Comparison of ENCODE assay signal across 8 mouse cellular contexts in the genomic region with DNA sequence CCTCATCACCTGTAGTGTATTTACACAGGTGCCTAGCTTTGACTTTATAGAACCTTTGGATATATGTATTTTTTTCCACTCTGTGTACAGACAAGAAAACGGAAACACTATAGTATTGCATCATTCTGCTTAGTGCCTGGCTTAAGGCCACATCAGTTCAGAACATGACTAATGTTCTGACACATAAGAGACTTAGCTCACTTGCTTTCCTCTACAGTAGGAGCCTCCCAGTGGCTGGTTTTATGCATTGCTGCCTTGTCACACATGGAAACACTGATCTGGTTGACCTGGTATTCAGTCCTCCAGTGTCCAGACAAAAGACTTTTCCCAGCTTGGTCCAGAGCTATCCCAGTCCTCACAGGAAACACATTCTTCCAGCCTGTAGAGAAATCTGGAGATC.
A peak's percentile ranks its signal among the peaks of the same experiment; 100 is the strongest.
DNase-seq lines count a peak whose midpoint lies in the region; ATAC-seq and TF ChIP-seq lines count a peak whose summit lies in the region.

No protein-coding gene starts in this region.

- no peaks in the 10 kb centered on the region for H3K79me2 ChIP-seq in myocyte (ENCODE audit: control insufficient read depth, insufficient read depth)

- H3K9ac ChIP-seq in forebrain, embryonic 14.5 days (ENCODE audit: low read length), result no peak overlapping the region
- no peak overlapping the region for H3K9ac ChIP-seq in forebrain, embryonic 15.5 days (replicated peaks)
- H3K9ac ChIP-seq in liver, embryonic 14.5 days (replicated peaks), result no peak overlapping the region
- H3K9ac ChIP-seq in liver, embryonic 12.5 days, result no peak overlapping the region
- H3K9ac ChIP-seq in kidney, embryonic 16.5 days (replicated peaks; ENCODE audit: low read length), result no peak overlapping the region

- H3K9me3 ChIP-seq in forebrain, embryonic 14.5 days (replicated peaks; ENCODE audit: control insufficient read depth, low read length), result no peaks in the 10 kb centered on the region
- no peaks in the 10 kb centered on the region for H3K9me3 ChIP-seq in forebrain, embryonic 15.5 days
- H3K9me3 ChIP-seq in liver, embryonic 14.5 days (ENCODE audit: control insufficient read depth, low read length), result no peaks in the 10 kb centered on the region
- no peaks in the 10 kb centered on the region for H3K9me3 ChIP-seq in liver, embryonic 12.5 days (replicated peaks)
- no peaks in the 10 kb centered on the region for H3K9me3 ChIP-seq in kidney, embryonic 16.5 days (ENCODE audit: low read length)

- TF ChIP-seq CTCF in liver, embryonic 14.5 days (IDR thresholded peaks at IDR 0.05; ENCODE audit: low read depth), result 0 out of 2 replicates have a peak, but pooled peaks have one; percentile 7
- TF ChIP-seq CTCF in brain, embryonic 14.5 days (IDR thresholded peaks at IDR 0.05; ENCODE audit: borderline replicate concordance, extremely low read depth, insufficient read depth, insufficient read length), result peak; percentile 40; the same call in 1 of the 2 replicates

- no peak for TF ChIP-seq EP300 in liver, embryonic 14.5 days (IDR thresholded peaks at IDR 0.05; ENCODE audit: low read depth)

- H3ac ChIP-seq in myocyte (ENCODE audit: control insufficient read depth, insufficient read length), result no peak overlapping the region

- H3K4me3 ChIP-seq in forebrain, embryonic 14.5 days (ENCODE audit: low read depth, low read length), result no peak overlapping the region
- no peak overlapping the region for H3K4me3 ChIP-seq in forebrain, embryonic 15.5 days
- no peak overlapping the region for H3K4me3 ChIP-seq in liver, embryonic 14.5 days (ENCODE audit: insufficient read depth in 1 of 2, low read depth in 2 of 2, low read length in 2 of 2)
- no peak overlapping the region for H3K4me3 ChIP-seq in liver, embryonic 12.5 days
- no peak overlapping the region for H3K4me3 ChIP-seq in myocyte
- H3K4me3 ChIP-seq in kidney, embryonic 16.5 days (ENCODE audit: low read length), result no peak overlapping the region

- H3K27me3 ChIP-seq in forebrain, embryonic 14.5 days (replicated peaks; ENCODE audit: control insufficient read depth, insufficient read depth, low read length), result no peaks in the 10 kb centered on the region
- H3K27me3 ChIP-seq in forebrain, embryonic 15.5 days, result no peaks in the 10 kb centered on the region
- no peaks in the 10 kb centered on the region for H3K27me3 ChIP-seq in liver, embryonic 14.5 days (ENCODE audit: control insufficient read depth, insufficient read depth, low read length)
- no peaks in the 10 kb centered on the region for H3K27me3 ChIP-seq in liver, embryonic 12.5 days (replicated peaks)
- H3K27me3 ChIP-seq in myocyte (ENCODE audit: control insufficient read depth, insufficient read depth, insufficient read length), result no peaks in the 10 kb centered on the region
- no peaks in the 10 kb centered on the region for H3K27me3 ChIP-seq in kidney, embryonic 16.5 days (ENCODE audit: insufficient read depth, low read length)

- TF ChIP-seq POLR2A in brain, embryonic 14.5 days (IDR thresholded peaks at IDR 0.05; ENCODE audit: borderline replicate concordance, extremely low read depth, insufficient read depth, insufficient read length, poor library complexity, severe bottlenecking), result no peak
- no peak for TF ChIP-seq POLR2A in myocyte (IDR thresholded peaks at IDR 0.05; ENCODE audit: insufficient read length, low read depth)

- peak; percentile 26 for DNase-seq in forebrain, embryonic 14.5 days (ENCODE audit: low spot score)
- no peak for DNase-seq in liver, embryonic 14.5 days (ENCODE audit: low read depth in 3 of 3, low spot score in 3 of 3)
- peak; percentile 46 for DNase-seq in brain, embryonic 14.5 days (ENCODE audit: low read depth)
- no peak for DNase-seq in c-Kit-positive CD71-positive TER-119-positive erythroid progenitor cells, embryonic 14.5 days (ENCODE audit: low spot score)

- H3K4me1 ChIP-seq in forebrain, embryonic 14.5 days (ENCODE audit: control insufficient read depth, insufficient read depth, low read length), result no peaks in the 10 kb centered on the region
- no peaks in the 10 kb centered on the region for H3K4me1 ChIP-seq in forebrain, embryonic 15.5 days
- H3K4me1 ChIP-seq in liver, embryonic 14.5 days (replicated peaks; ENCODE audit: control insufficient read depth in 2 of 2, insufficient read depth in 2 of 2, low read length in 1 of 2), result no peaks in the 10 kb centered on the region
- no peaks in the 10 kb centered on the region for H3K4me1 ChIP-seq in liver, embryonic 12.5 days
- H3K4me1 ChIP-seq in kidney, embryonic 16.5 days (ENCODE audit: insufficient read depth, low read length), result peaks cover 4% of the 10 kb centered on the region; the same call in 1 of the 2 replicates

- H3K27ac ChIP-seq in forebrain, embryonic 14.5 days (ENCODE audit: low read depth, low read length), result no peak overlapping the region
- H3K27ac ChIP-seq in forebrain, embryonic 15.5 days (replicated peaks), result no peak overlapping the region
- H3K27ac ChIP-seq in liver, embryonic 14.5 days, result no peak overlapping the region
- H3K27ac ChIP-seq in liver, embryonic 12.5 days, result no peak overlapping the region
- no peak overlapping the region for H3K27ac ChIP-seq in kidney, embryonic 16.5 days (ENCODE audit: low read length)

- ATAC-seq in forebrain, embryonic 14.5 days, result no peak
- no peak for ATAC-seq in forebrain, embryonic 15.5 days (replicated peaks)
- no peak for ATAC-seq in liver, embryonic 14.5 days (ENCODE audit: insufficient read depth)
- ATAC-seq in liver, embryonic 12.5 days, result no peak
- no peak for ATAC-seq in kidney, embryonic 16.5 days (ENCODE audit: low FRiP score, low TSS enrichment)

- WGBS in forebrain, embryonic 14.5 days, result 70% methylated on average over 1 of the region's 1 CpGs
- 86% methylated on average over 1 of the region's 1 CpGs for WGBS in forebrain, embryonic 15.5 days
- WGBS in liver, embryonic 14.5 days (ENCODE audit: insufficient replicate concordance), result 52% methylated on average over 1 of the region's 1 CpGs
- WGBS in liver, embryonic 12.5 days (ENCODE audit: insufficient replicate concordance), result 67% methylated on average over 1 of the region's 1 CpGs
- whole genome bisulfite sequencing in kidney, embryonic 16.5 days, result 68% methylated on average over 1 of the region's 1 CpGs

- H3K4me2 ChIP-seq in forebrain, embryonic 14.5 days (ENCODE audit: low read length), result no peak overlapping the region
- no peak overlapping the region for H3K4me2 ChIP-seq in forebrain, embryonic 15.5 days (replicated peaks)
- H3K4me2 ChIP-seq in liver, embryonic 14.5 days (ENCODE audit: low read depth), result no peak overlapping the region
- no peak overlapping the region for H3K4me2 ChIP-seq in liver, embryonic 12.5 days
- peak overlapping the region; percentile 7 for H3K4me2 ChIP-seq in myocyte (ENCODE audit: low read depth)
- no peak overlapping the region for H3K4me2 ChIP-seq in kidney, embryonic 16.5 days (replicated peaks; ENCODE audit: low read depth, low read length)

- H3K36me3 ChIP-seq in forebrain, embryonic 14.5 days (ENCODE audit: control insufficient read depth, insufficient read depth, low read length), result 0 out of 2 replicates have a peak, but pooled peaks cover 9% of the 10 kb centered on the region
- H3K36me3 ChIP-seq in forebrain, embryonic 15.5 days, result peaks cover 18% of the 10 kb centered on the region
- H3K36me3 ChIP-seq in liver, embryonic 14.5 days (replicated peaks; ENCODE audit: control insufficient read depth, insufficient read depth, low read depth), result no peaks in the 10 kb centered on the region
- H3K36me3 ChIP-seq in liver, embryonic 12.5 days, result no peaks in the 10 kb centered on the region
- H3K36me3 ChIP-seq in myocyte (ENCODE audit: control insufficient read depth, insufficient read depth), result no peaks in the 10 kb centered on the region
- no peaks in the 10 kb centered on the region for H3K36me3 ChIP-seq in kidney, embryonic 16.5 days (ENCODE audit: insufficient read depth, low read length)

TF ChIP-seq in myocyte, 11 proteins besides CTCF, POLR2A, EP300 and RAD21:
- TF ChIP-seq CEBPB (IDR thresholded peaks at IDR 0.05; ENCODE audit: insufficient read depth, poor library complexity, severe bottlenecking) (peak; percentile 80), E2F4 (IDR thresholded peaks at IDR 0.05; ENCODE audit: insufficient read depth) (no peak)
TF ChIP-seq in myocyte: peak in this region for 1.

Comparison
In these comparisons a context has a peak if more than half of its experiments do, and no peak if none do; other contexts are left out.
1. DNase-seq: peak in forebrain, embryonic 14.5 days (single experiment) and brain, embryonic 14.5 days (single experiment); none in liver, embryonic 14.5 days (0 of 3) and c-Kit-positive CD71-positive TER-119-positive erythroid progenitor cells, embryonic 14.5 days (single experiment).